Mouse (Mus musculus) heart, embryonic 15.5 days (tissue): ENCODE measurements around the gene Calr3. TPM values are rescaled to one million over a fixed set of nuclear protein-coding genes. Genes with fewer than 3 reads are reported as not detected.

Experiments
- ATAC-seq: fragments of 200-750 bp; cut with Nextera tagmentation; replicated peaks from 2 replicates; pipeline ENCODE4 v1.8.0; 2017; ENCODE audit warnings: low read depth, moderate TSS enrichment; ENCODE audit not compliant: insufficient number of reproducible peaks, insufficient read depth, low FRiP score
- H3K27ac ChIP-seq: fragments of 300-500 bp; sonication (generic); 2 replicates; pipeline ENCODE4 v1.5.1; 2015; ENCODE audit warnings: mild to moderate bottlenecking, inconsistent platforms
- H3K27me3 ChIP-seq: fragments of 300-500 bp; sonication (generic); 2 replicates; pipeline ENCODE4 v1.6.1; 2015; ENCODE audit warnings: inconsistent platforms
- H3K36me3 ChIP-seq: fragments of 300-500 bp; sonication (generic); 2 replicates; pipeline ENCODE4 v1.6.1; 2015; ENCODE audit warnings: mild to moderate bottlenecking, inconsistent platforms
- H3K4me1 ChIP-seq: fragments of 300-500 bp; sonication (generic); replicated peaks from 2 replicates; pipeline ENCODE4 v1.6.1; 2015; ENCODE audit warnings: inconsistent platforms
- H3K4me2 ChIP-seq: fragments of 300-500 bp; sonication (generic); 2 replicates; pipeline ENCODE4 v1.6.1; 2015; ENCODE audit warnings: inconsistent platforms, mild to moderate bottlenecking, moderate library complexity
- H3K4me3 ChIP-seq: fragments of 300-500 bp; sonication (generic); 2 replicates; pipeline ENCODE4 v1.5.1; 2015; ENCODE audit warnings: mild to moderate bottlenecking, inconsistent platforms
- H3K9ac ChIP-seq: fragments of 300-500 bp; sonication (generic); 2 replicates; pipeline ENCODE4 v1.6.1; 2015; ENCODE audit warnings: mild to moderate bottlenecking, inconsistent platforms
- H3K9me3 ChIP-seq: fragments of 300-500 bp; sonication (generic); replicated peaks from 2 replicates; pipeline ENCODE4 v1.6.1; 2016; ENCODE audit warnings: inconsistent platforms
- WGBS: fragments of 180-500 bp; shearing (Covaris S2); methylation state at CpG from one replicate; pipeline ENCODE4 v1.1.7; 2015; ENCODE audit warnings: mixed read lengths; 5-methylcytosine and 5-hydroxymethylcytosine counted together
- polyA plus RNA-seq: library from polyadenylated mRNA; unstranded; fragments of >200 nt; fragmentation: Nextera tagmentation; extraction: Ambion mirVana; gene quantifications from 2 replicates; pipeline ENCODE4 v1.2.1, GENCODE M21; 2015

Gene Calr3
- polyA plus RNA-seq, result 1.1 and 1.2 TPM in 2 replicates

GRCm38 (mm10) chr8:72443338-72443993 lies at the start of gene Calr3, which contains the start of gene 1700030K09Rik:
TSS of gene Calr3 (minus strand) at chr8:72443870.
TSS of gene 1700030K09Rik (plus strand) at chr8:72443880.
- 0 out of 2 replicates have a peak within 1 kb of the TSS, but pooled peaks have one; percentile 29 for H3K27ac ChIP-seq
- H3K4me3 ChIP-seq, result peak within 1 kb of the TSS; percentile 51
- peak within 1 kb of the TSS; percentile 74 for H3K4me2 ChIP-seq
- no peaks in the 10 kb centered on the region for H3K36me3 ChIP-seq
- no peaks in the 10 kb centered on the region for H3K27me3 ChIP-seq
- H3K4me1 ChIP-seq, result peaks cover 4% of the 10 kb centered on the region; the same call in 1 of the 2 replicates
- no peaks in the 10 kb centered on the region for H3K9me3 ChIP-seq
- WGBS, result 5% methylated on average over 34 of the region's 34 CpGs
- peak within 1 kb of the TSS; percentile 59 for H3K9ac ChIP-seq
- peak; percentile 99 for ATAC-seq

- Histone ChIP-seq H3K27ac (peak overlapping the region; percentile 80; the same call in 1 of the 2 replicates), H3K4me1 (peaks cover 37% of the 10 kb centered on the region), H3K27me3 (no peaks in the 10 kb centered on the region), H3K36me3 (peaks cover 23% of the 10 kb centered on the region), H3K9ac (peak overlapping the region; percentile 52), H3K9me3 (no peaks in the 10 kb centered on the region), H3K4me3 (peak overlapping the region; percentile 81), H3K4me2 (peak overlapping the region; percentile 64)
- ATAC-seq, result no peak
- 12% methylated on average over 8 of the region's 8 CpGs for WGBS
Measured at GRCm38 (mm10) chr8:72493381-72493780, 49.7 kb upstream of the Calr3 start.

- H3K9ac ChIP-seq, result peak overlapping the region; percentile 81
- H3K36me3 ChIP-seq, result peaks cover 23% of the 10 kb centered on the region
- H3K4me1 ChIP-seq, result peaks cover 32% of the 10 kb centered on the region
- no peaks in the 10 kb centered on the region for H3K9me3 ChIP-seq
- peak overlapping the region; percentile 89 for H3K4me2 ChIP-seq
- H3K4me3 ChIP-seq, result peak overlapping the region; percentile 81
- peak overlapping the region; percentile 80 for H3K27ac ChIP-seq
- under 1% methylated on average over 56 of the region's 56 CpGs for WGBS
- H3K27me3 ChIP-seq, result no peaks in the 10 kb centered on the region
- ATAC-seq, result peak; percentile 97
Measured at GRCm38 (mm10) chr8:72492622-72493081, 49.0 kb upstream of the Calr3 start.

- WGBS, result under 1% methylated on average over 98 of the region's 98 CpGs
- Histone ChIP-seq H3K9me3 (no peaks in the 10 kb centered on the region), H3K27ac (peak within 1 kb of the TSS; percentile 80), H3K4me3 (peak within 1 kb of the TSS; percentile 81), H3K9ac (peak within 1 kb of the TSS; percentile 81), H3K4me2 (peak within 1 kb of the TSS; percentile 89), H3K4me1 (peaks cover 32% of the 10 kb centered on the region), H3K27me3 (no peaks in the 10 kb centered on the region), H3K36me3 (peaks cover 25% of the 10 kb centered on the region)
- peak; percentile 16; the same call in 1 of the 2 replicates for ATAC-seq
Measured at GRCm38 (mm10) chr8:72491680-72492621, 48.3 kb upstream of the Calr3 start, which contains the start of gene Slc35e1. TSS of gene Slc35e1 (minus strand) at chr8:72492614.

GRCm38 (mm10) chr8:72491017-72491416 lies 47.3 kb upstream of the Calr3 start:
- Histone ChIP-seq H3K4me1 (peaks cover 37% of the 10 kb centered on the region), H3K9ac (no peak overlapping the region), H3K4me2 (peak overlapping the region; percentile 89), H3K4me3 (peak overlapping the region; percentile 81), H3K36me3 (peaks cover 23% of the 10 kb centered on the region), H3K27ac (no peak overlapping the region), H3K9me3 (no peaks in the 10 kb centered on the region), H3K27me3 (no peaks in the 10 kb centered on the region)
- WGBS, result 81% methylated on average over 2 of the region's 2 CpGs
- no peak for ATAC-seq

GRCm38 (mm10) chr8:72487014-72487413 lies 43.3 kb upstream of the Calr3 start:
- Histone ChIP-seq H3K27ac (no peak overlapping the region), H3K9ac (no peak overlapping the region), H3K27me3 (no peaks in the 10 kb centered on the region), H3K9me3 (no peaks in the 10 kb centered on the region), H3K36me3 (peaks cover 32% of the 10 kb centered on the region), H3K4me1 (peaks cover 22% of the 10 kb centered on the region), H3K4me3 (no peak overlapping the region), H3K4me2 (no peak overlapping the region)
- ATAC-seq, result no peak

GRCm38 (mm10) chr8:72485456-72486199 lies 42.0 kb upstream of the Calr3 start:
- Histone ChIP-seq H3K27ac (peak overlapping the region; percentile 2; the same call in 1 of the 2 replicates), H3K4me1 (peaks cover 11% of the 10 kb centered on the region; the same call in 1 of the 2 replicates), H3K27me3 (no peaks in the 10 kb centered on the region), H3K9me3 (no peaks in the 10 kb centered on the region), H3K9ac (no peak overlapping the region), H3K4me3 (no peak overlapping the region), H3K36me3 (peaks cover 36% of the 10 kb centered on the region), H3K4me2 (no peak overlapping the region)
- no peak for ATAC-seq
- WGBS, result 71% methylated on average over 6 of the region's 6 CpGs

- no peaks in the 10 kb centered on the region for H3K27me3 ChIP-seq
- H3K4me2 ChIP-seq, result peak within 1 kb of the TSS; percentile 97
- ATAC-seq, result peak; percentile 95
- no peaks in the 10 kb centered on the region for H3K9me3 ChIP-seq
- peak within 1 kb of the TSS; percentile 84 for H3K4me3 ChIP-seq
- WGBS, result under 1% methylated on average over 80 of the region's 80 CpGs
- H3K9ac ChIP-seq, result peak within 1 kb of the TSS; percentile 84
- H3K27ac ChIP-seq, result peak within 1 kb of the TSS; percentile 92
- H3K36me3 ChIP-seq, result peaks cover 30% of the 10 kb centered on the region
- peaks cover 23% of the 10 kb centered on the region for H3K4me1 ChIP-seq
Measured at GRCm38 (mm10) chr8:72474826-72475546, 31.3 kb upstream of the Calr3 start, which contains the start of gene Cherp. TSS of gene Cherp (minus strand) at chr8:72475226.

GRCm38 (mm10) chr8:72470684-72471083 lies 27.0 kb upstream of the Calr3 start:
- Histone ChIP-seq H3K27me3 (no peaks in the 10 kb centered on the region), H3K4me3 (no peak overlapping the region), H3K9me3 (no peaks in the 10 kb centered on the region), H3K4me1 (peaks cover 15% of the 10 kb centered on the region), H3K9ac (no peak overlapping the region), H3K27ac (no peak overlapping the region), H3K36me3 (peaks cover 72% of the 10 kb centered on the region), H3K4me2 (no peak overlapping the region)
- WGBS, result 94% methylated on average over 7 of the region's 7 CpGs
- ATAC-seq, result no peak

- Histone ChIP-seq H3K36me3 (peaks cover 79% of the 10 kb centered on the region), H3K27ac (no peak overlapping the region), H3K9me3 (no peaks in the 10 kb centered on the region), H3K4me3 (no peak overlapping the region), H3K27me3 (no peaks in the 10 kb centered on the region), H3K4me2 (no peak overlapping the region), H3K9ac (no peak overlapping the region), H3K4me1 (peaks cover 14% of the 10 kb centered on the region)
- WGBS, result 88% methylated on average over 8 of the region's 8 CpGs
- no peak for ATAC-seq
Measured at GRCm38 (mm10) chr8:72469984-72470383, 26.3 kb upstream of the Calr3 start.
